Mouse (Mus musculus) liver, adult 2 months (tissue): Measurements from ENCODE around the gene A830018L16Rik. TPM values are rescaled to one million over a fixed set of nuclear protein-coding genes. Genes with fewer than 3 reads are reported as not detected.
"Not testable (repeated sequence)": the region's sequence is repeated elsewhere in the genome, so short reads cannot be mapped to it uniquely, and the experiment has no call there.

Source experiments
- DNase-seq: peaks from one replicate; pipeline ENCODE4 v3.0.0-alpha.2; 2011; ENCODE audit warnings: low read depth, low spot score; ENCODE audit errors: extremely low read depth
- H3K27ac ChIP-seq: fragments of 200-500 bp; replicated peaks from 2 replicates; pipeline ENCODE4 v1.5.1; 2012; ENCODE audit warnings: low read depth, mild to moderate bottlenecking, control low read depth, inconsistent platforms, low read length; ENCODE audit not compliant: insufficient read depth
- H3K27me3 ChIP-seq: fragments of 200-500 bp; 2 replicates; pipeline ENCODE4 v1.6.1; 2012; ENCODE audit warnings: mild to moderate bottlenecking, moderate library complexity, low read length, inconsistent platforms; ENCODE audit not compliant: control insufficient read depth, insufficient read depth
- H3K36me3 ChIP-seq: fragments of 200-500 bp; 2 replicates; pipeline ENCODE4 v1.6.1; 2012; ENCODE audit warnings: low read length, inconsistent platforms; ENCODE audit not compliant: control insufficient read depth, insufficient read depth
- H3K4me1 ChIP-seq: fragments of 200-500 bp; 2 replicates; pipeline ENCODE4 v1.6.1; 2011; ENCODE audit warnings: low read length; ENCODE audit not compliant: control insufficient read depth, insufficient read depth
- H3K4me3 ChIP-seq: fragments of 200-500 bp; 2 replicates; pipeline ENCODE4 v1.5.1; 2011; ENCODE audit warnings: low read depth, mild to moderate bottlenecking, control low read depth, low read length, moderate library complexity; ENCODE audit not compliant: insufficient read depth
- H3K79me2 ChIP-seq: fragments of 200-500 bp; 2 replicates; pipeline ENCODE4 v1.6.1; 2012; ENCODE audit warnings: inconsistent platforms, mild to moderate bottlenecking, low read length, moderate library complexity; ENCODE audit not compliant: control insufficient read depth, insufficient read depth
- H3K9ac ChIP-seq: fragments of 200-500 bp; 2 replicates; pipeline ENCODE4 v1.6.1; 2012; ENCODE audit warnings: low read depth, mild to moderate bottlenecking, control low read depth, inconsistent platforms, low read length
- CTCF ChIP-seq: fragments of 200-500 bp; IDR thresholded peaks from 2 replicates; pipeline ENCODE4 v1.5.1; 2011; ENCODE audit warnings: low read depth, low read length, control low read depth
- POLR2A ChIP-seq: fragments of 200-500 bp; IDR thresholded peaks from 2 replicates; pipeline ENCODE4 v1.6.1; 2011; ENCODE audit warnings: low read length, control low read depth; ENCODE audit not compliant: insufficient read depth; ENCODE audit errors: extremely low read depth
- WGBS: fragments of 180-500 bp; shearing (Covaris S2); methylation state at CpG from one replicate; pipeline ENCODE4 v1.1.7; 2018; 5-methylcytosine and 5-hydroxymethylcytosine counted together
- polyA plus RNA-seq: library from polyadenylated mRNA; depleted of rRNA; stranded (reverse); fragments of >200 nt; gene quantifications from 2 replicates; pipeline ENCODE4 v1.2.3, GENCODE M21; 2012
- total RNA-seq: library from RNA; depleted of rRNA; stranded (reverse); fragments of >200 nt; gene quantifications from 2 replicates; pipeline ENCODE4 v1.2.3, GENCODE M21; 2014

Gene A830018L16Rik
- total and polyA plus RNA-seq, 2 experiments, result not detected

GRCm38 (mm10) chr1:12010607-12011006 is 596.7 kb downstream of the A830018L16Rik start:
- TF ChIP-seq POLR2A, result no peak
- no peak for TF ChIP-seq CTCF
- no peak for DNase-seq
- H3K4me3 ChIP-seq, result no peak overlapping the region
- no peaks in the 10 kb centered on the region for H3K79me2 ChIP-seq
- H3K36me3 ChIP-seq, result no peaks in the 10 kb centered on the region
- H3K9ac ChIP-seq, result no peak overlapping the region
- WGBS, result 42% methylated on average over 1 of the region's 1 CpGs
- H3K27me3 ChIP-seq, result no peaks in the 10 kb centered on the region
- H3K4me1 ChIP-seq, result no peaks in the 10 kb centered on the region
- no peak overlapping the region for H3K27ac ChIP-seq

DNA sequence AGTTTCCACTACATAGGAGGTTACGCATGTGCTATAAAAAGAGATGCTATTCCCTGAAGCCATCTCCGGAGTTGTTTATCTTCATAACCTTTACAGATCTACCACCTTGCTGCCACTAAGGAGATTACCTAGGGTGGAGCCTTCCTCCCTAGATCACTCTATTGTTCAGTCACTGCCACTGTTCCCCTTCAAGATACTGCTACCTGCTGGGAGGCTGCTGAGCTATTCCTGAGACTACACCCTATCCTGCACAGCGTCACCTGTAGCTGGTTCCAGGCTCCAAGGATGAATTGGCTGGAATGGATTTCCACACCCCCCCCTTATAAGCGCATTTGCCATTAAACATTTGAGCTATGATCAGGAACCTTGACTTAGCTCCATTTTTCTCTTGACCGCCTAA is 606.7 kb downstream of the A830018L16Rik start:
- H3K79me2 ChIP-seq, DNase-seq, H3K36me3 ChIP-seq, H3K27ac ChIP-seq, H3K4me3 ChIP-seq, H3K27me3 ChIP-seq, H3K9ac ChIP-seq, H3K4me1 ChIP-seq: not testable (repeated sequence)
- WGBS, result 88% methylated on average over 5 of the region's 5 CpGs
